Mouse (Mus musculus): ENCODE data around the gene Cryge. TPM values are rescaled to one million over a fixed set of nuclear protein-coding genes. Genes with fewer than 3 reads are reported as not detected.
"Not testable (repeated sequence)": the region's sequence is repeated elsewhere in the genome, so short reads cannot be mapped to it uniquely, and the experiment has no call there.

Gene Cryge
- polyA plus RNA-seq (2016; fragmentation: Nextera tagmentation; extraction: Ambion mirVana): not detected in 2 replicates

DNA sequence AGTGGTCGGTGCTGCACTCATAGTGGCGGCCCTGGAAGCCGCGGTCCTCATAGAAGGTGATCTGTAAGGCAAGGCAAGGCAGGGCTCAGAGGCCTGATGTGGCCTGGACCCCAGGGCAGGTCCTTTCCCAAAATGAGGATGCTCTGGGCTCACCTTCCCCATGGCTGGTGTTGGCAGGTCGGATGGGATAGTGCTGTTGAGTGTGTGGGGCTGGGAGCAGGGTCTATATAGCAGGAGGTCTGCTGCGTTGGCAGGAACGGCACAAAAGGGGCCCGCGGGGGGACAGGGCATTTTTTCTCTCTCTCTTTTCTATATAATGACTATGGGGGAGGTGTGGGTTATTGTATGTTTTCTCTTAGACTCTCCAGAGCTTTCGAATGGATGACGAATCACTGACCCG, at the start of gene Cryge:
Cryge (minus strand) TSS at position 198 of the 400 bp plus-strand sequence.
- not testable (repeated sequence) for H3K36me3 ChIP-seq; H3K9me3 ChIP-seq; H3K4me1 ChIP-seq; H3K4me3 ChIP-seq; DNase-seq (ENCODE audit: low spot score); H3K27ac ChIP-seq; H3K27me3 ChIP-seq (ENCODE audit: insufficient read depth, poor library complexity, severe bottlenecking)
- 82% methylated on average over 11 of the region's 12 CpGs for WGBS

DNA sequence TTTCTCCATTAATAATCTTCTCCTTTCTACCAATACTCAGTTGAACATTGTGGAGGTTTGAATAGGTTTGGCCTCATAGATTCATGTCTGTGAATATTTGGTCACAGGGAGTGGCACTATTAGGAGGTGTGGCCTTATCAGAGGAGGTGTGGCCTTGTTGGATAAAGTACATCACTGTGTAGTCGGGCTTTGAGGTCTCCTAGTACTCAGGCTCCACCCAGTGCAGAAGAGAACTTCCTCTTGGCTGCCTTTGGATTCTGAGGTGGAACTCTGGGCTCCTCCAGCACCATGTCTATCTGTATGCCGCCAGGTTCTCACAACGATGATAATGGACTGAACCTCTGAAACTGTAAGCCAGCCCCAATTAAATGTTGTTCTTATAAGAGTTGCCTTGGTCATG, 46.0 kb upstream of the Cryge start:
- Histone ChIP-seq H3K36me3 (no peaks in the 10 kb centered on the region), H3K27me3 (ENCODE audit: insufficient read depth, poor library complexity, severe bottlenecking) (no peaks in the 10 kb centered on the region), H3K4me3 (no peak overlapping the region), H3K9me3 (no peaks in the 10 kb centered on the region), H3K27ac (no peak overlapping the region), H3K4me1 (no peaks in the 10 kb centered on the region)
- 83% methylated on average over 3 of the region's 3 CpGs for WGBS
- no peak for DNase-seq (ENCODE audit: low spot score)

DNA sequence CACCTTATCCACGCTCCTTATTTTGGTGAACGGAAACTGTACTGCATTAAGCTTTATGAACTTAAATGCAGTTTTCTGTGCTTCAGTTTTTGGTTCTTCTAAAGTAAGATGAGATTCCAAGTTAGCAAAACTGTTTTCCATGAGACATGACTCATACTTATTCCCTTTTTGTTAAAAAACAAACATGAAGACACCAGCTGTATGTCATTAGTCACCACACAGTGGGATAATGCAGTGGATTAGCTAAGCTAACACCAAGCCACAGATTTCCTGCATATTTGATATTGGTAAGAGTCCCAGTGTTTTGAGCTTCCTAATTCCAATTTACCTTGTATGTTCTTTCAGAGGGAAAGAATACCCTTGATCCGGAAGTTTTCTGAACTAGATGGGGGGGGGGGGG, 40.6 kb upstream of the Cryge start:
- H3K9me3 ChIP-seq: no peaks in the 10 kb centered on the region
- no peaks in the 10 kb centered on the region for H3K27me3 ChIP-seq (ENCODE audit: insufficient read depth, poor library complexity, severe bottlenecking)
- 90% methylated on average over 3 of the region's 3 CpGs for WGBS
- no peak overlapping the region for H3K4me3 ChIP-seq
- H3K36me3 ChIP-seq: no peaks in the 10 kb centered on the region
- DNase-seq (ENCODE audit: low spot score): no peak
- H3K4me1 ChIP-seq: no peaks in the 10 kb centered on the region
- H3K27ac ChIP-seq: no peak overlapping the region

DNA sequence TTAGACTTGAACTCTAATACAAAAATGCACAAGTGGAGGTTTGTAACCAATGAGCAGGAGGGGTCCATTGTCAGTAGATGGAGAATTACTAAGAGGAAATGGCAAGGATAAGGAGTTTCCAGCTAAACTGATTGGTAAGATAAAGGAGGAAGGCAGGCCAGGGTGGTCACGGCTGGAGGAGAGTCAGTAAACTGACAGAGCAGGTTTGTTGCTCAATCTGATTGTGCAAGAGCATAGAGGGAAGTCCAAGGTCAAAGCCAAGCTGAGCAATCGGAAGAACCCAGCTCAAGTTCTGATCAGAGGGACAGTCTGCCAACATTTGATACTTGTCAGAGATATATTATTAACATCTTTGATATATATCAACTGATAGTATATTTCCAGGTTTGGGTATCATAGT, 39.4 kb upstream of the Cryge start:
- Histone ChIP-seq H3K9me3 (no peaks in the 10 kb centered on the region), H3K4me1 (no peaks in the 10 kb centered on the region), H3K27ac (no peak overlapping the region), H3K36me3 (no peaks in the 10 kb centered on the region), H3K27me3 (ENCODE audit: insufficient read depth, poor library complexity, severe bottlenecking) (no peaks in the 10 kb centered on the region), H3K4me3 (no peak overlapping the region)
- 55% methylated on average over 2 of the region's 2 CpGs for WGBS
- DNase-seq (ENCODE audit: low spot score): no peak

DNA sequence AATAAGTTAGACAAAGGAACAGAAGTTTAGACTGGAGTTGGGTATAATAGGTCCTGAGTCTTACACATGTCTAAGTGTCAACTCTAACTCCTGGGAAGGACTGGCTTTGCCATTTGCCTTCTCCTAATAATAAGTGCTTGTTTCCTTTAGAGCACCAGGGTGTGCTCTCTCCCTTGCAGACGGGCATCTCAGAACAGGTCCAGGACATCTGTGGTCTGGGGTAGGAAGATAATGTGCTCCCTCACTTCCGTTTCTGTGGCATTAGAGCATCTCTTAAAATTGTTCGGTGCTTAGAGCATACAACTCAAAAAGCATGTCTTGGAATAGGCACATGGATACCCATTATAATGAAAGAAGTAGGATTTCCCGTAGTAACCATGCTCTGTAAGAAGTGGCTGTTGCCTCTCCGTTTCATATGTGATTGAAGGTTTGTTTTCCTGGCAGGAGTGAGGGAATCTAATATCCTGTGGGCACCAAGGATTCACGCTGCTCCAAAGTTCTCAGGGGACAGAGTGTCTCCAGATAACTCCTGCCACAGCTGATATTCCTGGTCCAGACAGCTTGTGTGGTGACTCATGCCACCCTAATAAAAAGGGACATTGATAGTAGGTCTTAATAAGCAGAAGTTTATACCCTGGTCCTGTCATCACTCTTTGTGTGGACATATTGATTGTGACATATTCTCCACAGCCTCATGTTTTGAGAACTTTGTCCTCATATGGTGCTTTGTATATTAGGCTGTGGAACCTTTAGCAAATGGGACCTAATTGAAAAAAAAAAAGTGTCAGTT, 37.8 kb upstream of the Cryge start:
- WGBS: 70% methylated on average over 6 of the region's 6 CpGs
- no peaks in the 10 kb centered on the region for H3K27me3 ChIP-seq (ENCODE audit: insufficient read depth, poor library complexity, severe bottlenecking)
- H3K9me3 ChIP-seq: no peaks in the 10 kb centered on the region
- H3K36me3 ChIP-seq: no peaks in the 10 kb centered on the region
- H3K4me3 ChIP-seq: no peak overlapping the region
- no peak overlapping the region for H3K27ac ChIP-seq
- no peak for DNase-seq (ENCODE audit: low spot score)
- no peaks in the 10 kb centered on the region for H3K4me1 ChIP-seq

DNA sequence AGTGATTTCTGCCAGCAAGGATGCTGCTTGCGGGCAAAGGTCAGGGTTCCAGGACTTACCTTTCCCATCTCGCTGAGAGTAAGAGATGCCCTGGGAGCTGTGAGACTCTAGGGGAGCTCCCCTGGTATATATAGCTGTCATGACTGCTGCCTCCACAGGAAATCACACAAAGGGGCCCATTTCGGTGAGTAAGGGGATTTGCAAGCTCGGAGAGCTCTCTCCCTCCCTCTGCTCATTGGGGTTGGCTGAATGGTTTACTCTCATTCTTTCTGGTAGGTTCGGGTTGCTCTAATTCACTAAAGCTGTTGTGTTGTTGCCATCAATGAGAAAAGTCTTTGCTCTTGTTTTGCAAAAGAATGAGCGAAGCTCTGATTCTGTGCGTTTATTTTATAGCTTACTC, 31.2 kb upstream of the Cryge start, which contains the start of gene Crygb:
Crygb (minus strand) TSS at position 101 of the 400 bp plus-strand sequence.
- Histone ChIP-seq H3K4me3 (0 out of 2 replicates have a peak within 1 kb of the TSS, but pooled peaks have one; percentile 5), H3K27ac (no peak within 1 kb of the TSS), H3K9me3 (no peaks in the 10 kb centered on the region), H3K36me3 (no peaks in the 10 kb centered on the region), H3K4me1 (0 out of 2 replicates have a peak, but pooled peaks cover 3% of the 10 kb centered on the region), H3K27me3 (ENCODE audit: insufficient read depth, poor library complexity, severe bottlenecking) (0 out of 2 replicates have a peak, but pooled peaks cover 4% of the 10 kb centered on the region)
- no peak for DNase-seq (ENCODE audit: low spot score)
- WGBS: 42% methylated on average over 7 of the region's 7 CpGs

DNA sequence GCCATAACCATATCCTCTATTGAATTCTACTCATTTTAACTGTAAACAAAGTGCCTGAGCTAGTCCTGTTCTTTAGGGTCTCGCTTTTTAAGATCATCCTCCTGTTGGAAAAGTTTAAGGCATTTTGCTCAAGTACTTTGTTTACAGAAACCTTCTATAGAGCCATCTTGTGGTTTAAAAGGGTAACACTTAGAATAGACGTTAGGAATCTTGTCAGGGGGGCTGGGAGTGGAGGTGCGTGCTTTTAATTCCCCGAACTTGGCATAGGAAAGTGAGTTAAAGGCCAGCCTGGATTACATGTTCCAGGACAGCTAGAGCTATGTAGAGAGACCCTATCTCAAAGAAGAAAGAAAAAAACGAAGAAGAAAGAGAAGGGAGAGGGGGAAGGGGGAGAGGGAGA, 24.7 kb upstream of the Cryge start:
- Histone ChIP-seq H3K27me3 (ENCODE audit: insufficient read depth, poor library complexity, severe bottlenecking) (no peaks in the 10 kb centered on the region), H3K36me3 (no peaks in the 10 kb centered on the region), H3K9me3 (no peaks in the 10 kb centered on the region), H3K4me1 (no peaks in the 10 kb centered on the region), H3K27ac (no peak overlapping the region), H3K4me3 (no peak overlapping the region)
- 14% methylated on average over 5 of the region's 5 CpGs for WGBS
- no peak for DNase-seq (ENCODE audit: low spot score)

DNA sequence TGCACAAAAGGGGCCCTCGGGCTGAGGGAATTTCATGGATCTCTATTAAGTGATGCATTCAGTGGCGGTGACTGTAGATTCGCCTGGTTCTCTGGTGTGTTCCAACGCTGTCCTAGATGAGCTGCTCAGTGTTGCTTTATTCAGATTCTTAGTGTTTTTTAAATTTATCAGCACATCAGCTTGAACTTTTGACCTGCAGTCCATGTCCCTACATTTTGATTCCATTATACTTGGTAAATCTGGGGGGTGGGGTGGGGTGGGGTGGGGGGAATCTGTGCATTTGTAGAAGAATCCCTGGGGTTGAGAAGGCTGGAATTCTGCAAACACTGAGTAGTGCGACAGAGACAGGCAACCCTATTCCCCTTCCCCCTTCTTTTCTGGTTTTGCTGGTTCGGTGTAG, 22.6 kb upstream of the Cryge start, which contains the start of gene Crygc:
Crygc (minus strand) TSS at position 101 of the 400 bp plus-strand sequence.
- Histone ChIP-seq H3K4me1 (no peaks in the 10 kb centered on the region), H3K4me3 (no peak within 1 kb of the TSS), H3K27ac (no peak within 1 kb of the TSS), H3K9me3 (no peaks in the 10 kb centered on the region), H3K36me3 (no peaks in the 10 kb centered on the region), H3K27me3 (ENCODE audit: insufficient read depth, poor library complexity, severe bottlenecking) (no peaks in the 10 kb centered on the region)
- WGBS: 70% methylated on average over 6 of the region's 6 CpGs
- no peak for DNase-seq (ENCODE audit: low spot score)

DNA sequence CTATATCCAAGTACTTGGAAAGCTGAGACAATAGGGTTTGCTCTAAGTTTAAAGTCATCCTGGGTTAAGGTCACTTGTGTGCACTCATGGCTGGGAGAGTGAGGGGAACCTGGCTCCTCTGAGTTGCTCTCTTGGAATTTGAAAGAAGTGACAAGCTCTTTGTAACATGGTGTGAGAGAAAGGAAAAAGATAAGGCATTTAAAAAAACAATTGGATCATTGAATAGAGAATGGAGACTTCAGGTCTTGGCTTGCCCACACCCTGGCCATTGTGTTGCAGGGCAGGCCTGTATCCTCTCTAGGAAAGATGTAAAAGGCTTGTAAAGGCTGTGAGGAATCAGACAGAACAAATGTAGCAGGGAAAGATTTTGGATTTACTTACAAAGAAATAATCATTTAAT, 16.9 kb upstream of the Cryge start:
- H3K27me3 ChIP-seq (ENCODE audit: insufficient read depth, poor library complexity, severe bottlenecking): no peaks in the 10 kb centered on the region

DNA sequence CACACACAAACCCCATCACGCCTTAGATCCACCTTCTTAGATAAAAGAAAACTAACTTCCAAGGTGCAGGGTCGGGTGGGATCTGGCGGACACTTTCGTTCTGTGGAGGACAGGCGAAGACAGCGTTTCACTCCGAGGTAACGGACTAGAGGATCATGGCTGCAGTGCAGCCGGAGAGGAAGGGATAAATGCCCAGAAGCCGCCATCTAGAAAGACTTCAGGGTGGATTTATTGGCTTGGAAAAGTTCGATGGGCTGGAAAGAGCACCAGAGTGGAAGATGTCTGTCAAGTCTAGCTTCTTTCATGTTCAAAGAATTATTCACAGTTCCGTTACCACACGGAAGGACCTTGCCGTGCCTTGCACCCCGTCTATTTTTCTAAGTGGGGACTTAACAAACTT, 13.3 kb upstream of the Cryge start:
- Histone ChIP-seq H3K4me1 (no peaks in the 10 kb centered on the region), H3K27me3 (ENCODE audit: insufficient read depth, poor library complexity, severe bottlenecking) (no peaks in the 10 kb centered on the region), H3K9me3 (no peaks in the 10 kb centered on the region), H3K36me3 (no peaks in the 10 kb centered on the region), H3K4me3 (no peak overlapping the region), H3K27ac (no peak overlapping the region)
- no peak for DNase-seq (ENCODE audit: low spot score)
- 90% methylated on average over 15 of the region's 15 CpGs for WGBS

More for the DNA sequence above, 16.9 kb upstream of the Cryge start:
- Histone ChIP-seq H3K4me3 (no peak overlapping the region), H3K9me3 (no peaks in the 10 kb centered on the region), H3K4me1 (no peaks in the 10 kb centered on the region), H3K27ac (no peak overlapping the region), H3K36me3 (no peaks in the 10 kb centered on the region)
- no peak for DNase-seq (ENCODE audit: low spot score)

DNA sequence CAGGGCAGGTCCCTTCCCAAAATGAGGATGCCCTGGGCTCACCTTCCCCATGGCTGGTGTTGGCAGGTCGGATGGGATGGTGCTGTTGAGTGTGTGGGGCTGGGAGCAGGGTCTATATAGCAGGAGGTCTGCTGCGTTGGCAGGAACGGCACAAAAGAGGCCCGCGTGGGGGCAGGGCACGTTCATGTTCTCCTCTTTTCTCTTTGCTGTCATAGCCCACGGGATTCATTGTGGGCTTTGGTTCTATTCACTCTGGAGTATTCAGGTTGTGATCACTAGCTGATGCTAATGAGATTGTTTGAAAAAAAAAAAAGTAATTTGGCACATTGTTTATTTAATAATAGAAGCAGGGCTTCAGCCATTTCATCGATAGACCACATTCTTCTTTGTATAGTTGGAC, 12.4 kb upstream of the Cryge start, which contains the start of gene Crygd:
Crygd (minus strand) TSS at position 101 of the 400 bp plus-strand sequence.
- H3K9me3 ChIP-seq: no peaks in the 10 kb centered on the region
- WGBS: 82% methylated on average over 8 of the region's 8 CpGs
- H3K4me1 ChIP-seq: no peaks in the 10 kb centered on the region

DNA sequence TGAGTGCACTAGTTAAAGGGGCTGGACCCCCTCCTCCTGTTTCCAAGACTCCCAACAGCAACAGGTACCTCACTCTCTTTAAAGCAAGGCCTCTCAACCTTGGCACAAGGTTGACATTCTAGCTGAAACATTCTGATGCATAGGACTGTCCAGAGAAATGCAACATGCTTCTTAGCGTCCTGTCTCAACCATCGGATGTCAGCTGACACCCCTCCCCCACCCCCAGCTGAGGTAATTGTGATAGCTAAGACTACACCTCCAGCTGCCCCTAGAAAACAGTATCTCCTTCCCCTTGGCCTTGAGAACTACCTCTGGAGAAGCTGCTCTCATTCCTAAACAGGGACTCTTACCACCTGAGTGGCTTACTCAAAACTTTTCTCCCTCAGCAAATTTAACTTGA, 1.2 kb upstream of the Cryge start:
- Histone ChIP-seq H3K36me3 (no peaks in the 10 kb centered on the region), H3K4me3 (no peak overlapping the region), H3K27ac (no peak overlapping the region), H3K4me1 (peaks cover 7% of the 10 kb centered on the region), H3K27me3 (ENCODE audit: insufficient read depth, poor library complexity, severe bottlenecking) (no peaks in the 10 kb centered on the region), H3K9me3 (no peaks in the 10 kb centered on the region)
- WGBS: 15% methylated on average over 2 of the region's 2 CpGs
- DNase-seq (ENCODE audit: low spot score): no peak

More for the DNA sequence above, 12.4 kb upstream of the Cryge start, which contains the start of gene Crygd:
- Histone ChIP-seq H3K36me3 (no peaks in the 10 kb centered on the region), H3K27me3 (ENCODE audit: insufficient read depth, poor library complexity, severe bottlenecking) (no peaks in the 10 kb centered on the region), H3K27ac (no peak within 1 kb of the TSS), H3K4me3 (no peak within 1 kb of the TSS)
- DNase-seq (ENCODE audit: low spot score): no peak

DNA sequence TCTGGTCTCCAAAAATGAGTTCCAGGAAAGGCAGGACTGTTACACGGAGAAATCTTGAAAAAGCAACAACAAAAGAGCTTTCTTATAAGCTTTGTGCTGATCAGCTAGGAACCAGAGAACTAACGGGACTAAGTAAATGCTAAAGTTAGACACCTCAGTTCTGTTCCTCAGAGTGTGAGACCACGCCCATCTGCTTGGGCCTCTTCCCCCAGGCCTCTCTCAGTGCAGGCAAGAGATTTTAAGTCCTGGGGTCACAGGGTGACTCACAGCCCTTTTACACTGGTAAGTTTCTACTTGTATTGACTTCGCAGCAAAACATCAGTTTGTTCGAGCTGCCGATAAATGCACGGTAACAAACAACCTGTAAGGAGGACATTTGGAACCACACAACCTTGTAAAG, 747 bp upstream of the Cryge start:
- no peak overlapping the region for H3K27ac ChIP-seq
- peaks cover 7% of the 10 kb centered on the region for H3K4me1 ChIP-seq
- no peaks in the 10 kb centered on the region for H3K9me3 ChIP-seq
- DNase-seq (ENCODE audit: low spot score): no peak
- no peaks in the 10 kb centered on the region for H3K27me3 ChIP-seq (ENCODE audit: insufficient read depth, poor library complexity, severe bottlenecking)
- 57% methylated on average over 7 of the region's 7 CpGs for WGBS
- H3K36me3 ChIP-seq: no peaks in the 10 kb centered on the region
- H3K4me3 ChIP-seq: no peak overlapping the region

Data from heart, embryonic 10.5 days (tissue).